Mouse (Mus musculus): Measurements from ENCODE around the gene Cd96. TPM values are rescaled to one million over a fixed set of nuclear protein-coding genes. Genes with fewer than 3 reads are reported as not detected.
"Not testable (repeated sequence)": the region's sequence is repeated elsewhere in the genome, so short reads cannot be mapped to it uniquely, and the experiment has no call there.

Gene Cd96
- not detected in 2 replicates for polyA plus RNA-seq (2015; fragmentation: Nextera tagmentation; extraction: Ambion mirVana)

DNA sequence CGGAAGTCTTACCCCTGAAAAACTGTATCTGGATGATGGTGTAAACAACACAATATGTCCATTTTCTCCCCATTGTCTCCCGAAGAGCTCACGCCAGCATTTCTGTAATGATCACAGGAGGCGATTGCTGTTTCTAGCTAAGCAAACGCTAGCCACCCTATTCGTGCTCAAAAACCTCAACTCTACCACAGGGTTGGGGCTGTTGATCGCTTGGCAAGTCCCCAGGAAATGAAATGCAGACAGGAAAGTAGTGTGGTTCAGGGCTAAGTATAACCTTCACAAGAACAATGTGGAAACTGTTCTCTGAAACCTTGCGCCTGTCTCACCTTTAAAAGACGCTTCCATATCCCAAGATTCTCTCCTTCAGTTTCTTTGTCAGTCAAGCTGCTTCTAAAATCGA lies at the start of gene Cd96:
Gene Cd96, minus strand, starts transcription at position 232 of the 400 bp plus-strand sequence.
- Histone ChIP-seq H3K9me3 (replicated peaks) (no peaks in the 10 kb centered on the region), H3K4me3 (no peak within 1 kb of the TSS), H3K4me1 (peaks cover 3% of the 10 kb centered on the region; the same call in 1 of the 2 replicates), H3K36me3 (ENCODE audit: poor library complexity, severe bottlenecking) (no peaks in the 10 kb centered on the region), H3K9ac (no peak within 1 kb of the TSS), H3K27me3 (no peaks in the 10 kb centered on the region), H3K4me2 (no peak within 1 kb of the TSS), H3K27ac (no peak within 1 kb of the TSS)
- WGBS, result 64% methylated on average over 10 of the region's 10 CpGs
- no peak for ATAC-seq

GRCm38 (mm10) chr16:46166971-46167370 lies 46.9 kb upstream of the Cd96 start:
- no peaks in the 10 kb centered on the region for H3K27me3 ChIP-seq
- ATAC-seq, result no peak
- no peak overlapping the region for H3K4me3 ChIP-seq
- no peaks in the 10 kb centered on the region for H3K4me1 ChIP-seq
- H3K36me3 ChIP-seq (ENCODE audit: poor library complexity, severe bottlenecking), result no peaks in the 10 kb centered on the region
- H3K9me3 ChIP-seq (replicated peaks), result 0 out of 2 replicates have a peak, but pooled peaks cover 4% of the 10 kb centered on the region
- H3K9ac ChIP-seq, result no peak overlapping the region
- 83% methylated on average over 3 of the region's 3 CpGs for WGBS
- no peak overlapping the region for H3K4me2 ChIP-seq
- no peak overlapping the region for H3K27ac ChIP-seq

- H3K9me3 ChIP-seq (replicated peaks), result no peaks in the 10 kb centered on the region
- H3K9ac ChIP-seq, result no peak overlapping the region
- no peak overlapping the region for H3K4me3 ChIP-seq
- no peak overlapping the region for H3K27ac ChIP-seq
- 82% methylated on average over 4 of the region's 4 CpGs for WGBS
- no peak for ATAC-seq
- H3K4me2 ChIP-seq, result no peak overlapping the region
- H3K36me3 ChIP-seq (ENCODE audit: poor library complexity, severe bottlenecking), result no peaks in the 10 kb centered on the region
- H3K27me3 ChIP-seq, result no peaks in the 10 kb centered on the region
- H3K4me1 ChIP-seq, result no peaks in the 10 kb centered on the region
These were observed 45.3 kb upstream of the Cd96 start for GRCm38 (mm10) chr16:46165305-46165704.

- not testable (repeated sequence) for H3K4me3 ChIP-seq; H3K36me3 ChIP-seq (ENCODE audit: poor library complexity, severe bottlenecking); H3K27me3 ChIP-seq; H3K4me2 ChIP-seq; H3K9ac ChIP-seq; H3K4me1 ChIP-seq; H3K27ac ChIP-seq; H3K9me3 ChIP-seq (replicated peaks); ATAC-seq
- over 99% methylated on average over 12 of the region's 16 CpGs for WGBS
These were observed 34.8 kb upstream of the Cd96 start, which contains the start of gene Gm4737 for GRCm38 (mm10) chr16:46154832-46155231. Gene Gm4737 (minus strand): TSS chr16:46155077.

DNA sequence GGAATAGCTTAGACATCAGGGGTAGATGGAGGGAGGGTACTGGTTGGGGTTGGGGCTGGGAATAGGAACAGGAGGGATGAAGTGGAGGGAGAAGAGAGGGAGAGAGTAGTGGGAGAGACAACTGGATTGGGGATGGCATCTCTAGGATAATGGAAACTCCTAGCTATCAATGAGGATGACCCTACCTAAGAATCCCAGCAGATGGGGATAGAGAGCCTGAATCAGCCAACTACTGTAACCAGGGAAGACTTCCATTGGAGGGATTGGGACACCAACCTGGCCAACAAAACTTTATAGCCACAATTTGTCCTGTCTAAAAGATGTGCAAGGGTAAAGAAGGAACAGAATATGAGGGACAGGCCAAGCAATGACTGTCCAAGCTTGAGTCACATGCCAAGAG lies 31.1 kb upstream of the Cd96 start:
- Histone ChIP-seq H3K36me3 (ENCODE audit: poor library complexity, severe bottlenecking) (no peaks in the 10 kb centered on the region), H3K9me3 (replicated peaks) (no peaks in the 10 kb centered on the region), H3K9ac (no peak overlapping the region), H3K4me2 (no peak overlapping the region), H3K27ac (no peak overlapping the region), H3K4me3 (no peak overlapping the region), H3K27me3 (no peaks in the 10 kb centered on the region), H3K4me1 (no peaks in the 10 kb centered on the region)
- no peak for ATAC-seq

DNA sequence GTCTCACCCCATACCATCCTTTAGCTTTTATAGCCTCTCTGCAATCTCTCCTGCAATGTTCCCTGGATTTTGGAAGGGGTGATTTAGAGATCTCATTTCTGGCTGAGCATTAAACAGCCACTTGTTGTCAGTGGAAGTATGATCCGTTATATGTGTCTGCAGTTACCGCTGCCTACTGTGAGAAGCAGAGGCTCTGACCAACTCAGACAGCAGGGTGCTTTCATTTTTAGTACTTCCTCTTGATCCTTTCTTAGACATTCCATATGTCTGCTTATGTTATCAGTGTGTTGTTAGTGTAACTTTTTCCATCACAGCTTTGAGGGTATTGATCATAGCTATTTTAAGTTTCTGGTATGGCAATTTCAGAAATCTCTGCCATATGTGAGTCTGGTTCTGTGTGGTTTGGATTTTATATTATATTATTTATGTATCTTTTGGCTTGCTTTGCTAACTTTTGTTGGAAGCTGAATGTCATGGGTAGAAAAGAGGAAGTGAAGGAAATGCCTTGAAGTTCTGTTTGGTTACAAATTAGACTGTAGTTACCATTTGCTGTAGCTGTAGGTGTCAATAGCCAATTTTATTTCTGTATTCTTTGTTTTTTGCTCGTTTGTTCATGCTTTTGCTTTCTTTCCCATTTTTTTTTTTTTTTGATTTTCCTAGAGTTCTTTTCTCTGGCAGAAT lies 28.8 kb upstream of the Cd96 start:
- Histone ChIP-seq H3K4me1 (no peaks in the 10 kb centered on the region), H3K4me3 (no peak overlapping the region), H3K4me2 (no peak overlapping the region), H3K9me3 (replicated peaks) (no peaks in the 10 kb centered on the region), H3K9ac (no peak overlapping the region), H3K27ac (no peak overlapping the region), H3K27me3 (no peaks in the 10 kb centered on the region), H3K36me3 (ENCODE audit: poor library complexity, severe bottlenecking) (no peaks in the 10 kb centered on the region)
- ATAC-seq, result no peak
- 73% methylated on average over 3 of the region's 3 CpGs for WGBS

GRCm38 (mm10) chr16:46146962-46147361 lies 26.9 kb upstream of the Cd96 start:
- no peak overlapping the region for H3K27ac ChIP-seq
- ATAC-seq, result no peak
- H3K4me1 ChIP-seq, result no peaks in the 10 kb centered on the region
- H3K4me3 ChIP-seq, result no peak overlapping the region
- no peaks in the 10 kb centered on the region for H3K27me3 ChIP-seq
- WGBS, result 81% methylated on average over 3 of the region's 3 CpGs
- H3K9me3 ChIP-seq (replicated peaks), result no peaks in the 10 kb centered on the region
- no peak overlapping the region for H3K4me2 ChIP-seq
- no peak overlapping the region for H3K9ac ChIP-seq
- no peaks in the 10 kb centered on the region for H3K36me3 ChIP-seq (ENCODE audit: poor library complexity, severe bottlenecking)

DNA sequence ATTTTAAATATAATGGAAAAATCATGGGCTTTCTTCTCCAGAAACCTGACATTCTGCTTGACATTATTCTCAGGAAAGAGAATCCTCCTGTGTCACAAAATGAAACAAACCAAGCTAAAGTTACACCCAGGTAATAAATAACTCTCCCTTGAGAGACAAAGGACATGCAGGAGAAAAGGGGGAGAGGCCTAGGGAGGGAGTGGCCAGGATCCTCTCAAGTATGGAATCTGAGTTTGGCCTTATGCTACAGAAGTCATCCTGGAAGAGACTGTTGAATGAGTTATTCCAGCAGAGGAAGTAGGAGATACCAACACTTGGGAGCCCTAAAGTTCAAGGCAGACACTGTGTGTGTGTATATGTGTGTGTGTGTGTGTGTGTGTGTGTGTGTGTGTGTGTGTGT lies 2.2 kb upstream of the Cd96 start:
- Histone ChIP-seq H3K9me3 (replicated peaks) (no peaks in the 10 kb centered on the region), H3K27me3 (no peaks in the 10 kb centered on the region), H3K36me3 (ENCODE audit: poor library complexity, severe bottlenecking) (no peaks in the 10 kb centered on the region), H3K4me2 (no peak overlapping the region), H3K4me1 (peaks cover 3% of the 10 kb centered on the region; the same call in 1 of the 2 replicates), H3K27ac (no peak overlapping the region), H3K4me3 (no peak overlapping the region), H3K9ac (no peak overlapping the region)
- no peak for ATAC-seq

DNA sequence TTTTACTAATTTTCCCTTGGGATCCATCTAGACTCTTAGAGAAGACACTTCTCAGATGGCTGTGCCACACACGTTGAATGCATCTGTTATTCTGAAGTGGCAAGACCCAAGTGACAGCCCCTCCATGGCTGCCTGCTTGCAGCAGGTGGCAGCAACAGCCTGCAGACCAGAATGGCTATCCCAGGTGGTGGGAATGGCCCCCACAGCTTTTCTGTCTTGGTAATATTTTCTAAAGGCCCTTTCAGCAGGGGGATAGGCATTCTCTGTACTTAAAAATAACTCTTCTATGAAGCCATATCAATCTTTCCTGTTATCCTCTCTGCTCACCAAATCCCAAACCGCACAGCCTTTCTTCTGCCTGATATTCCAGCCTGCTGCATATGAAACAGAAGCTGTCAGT lies 1.4 kb upstream of the Cd96 start:
- Histone ChIP-seq H3K36me3 (ENCODE audit: poor library complexity, severe bottlenecking) (no peaks in the 10 kb centered on the region), H3K4me1 (peaks cover 3% of the 10 kb centered on the region; the same call in 1 of the 2 replicates), H3K9me3 (replicated peaks) (no peaks in the 10 kb centered on the region), H3K27ac (no peak overlapping the region), H3K27me3 (no peaks in the 10 kb centered on the region), H3K4me2 (no peak overlapping the region), H3K4me3 (no peak overlapping the region), H3K9ac (no peak overlapping the region)
- WGBS, result 42% methylated on average over 2 of the region's 2 CpGs
- peak; percentile 80 for ATAC-seq

DNA sequence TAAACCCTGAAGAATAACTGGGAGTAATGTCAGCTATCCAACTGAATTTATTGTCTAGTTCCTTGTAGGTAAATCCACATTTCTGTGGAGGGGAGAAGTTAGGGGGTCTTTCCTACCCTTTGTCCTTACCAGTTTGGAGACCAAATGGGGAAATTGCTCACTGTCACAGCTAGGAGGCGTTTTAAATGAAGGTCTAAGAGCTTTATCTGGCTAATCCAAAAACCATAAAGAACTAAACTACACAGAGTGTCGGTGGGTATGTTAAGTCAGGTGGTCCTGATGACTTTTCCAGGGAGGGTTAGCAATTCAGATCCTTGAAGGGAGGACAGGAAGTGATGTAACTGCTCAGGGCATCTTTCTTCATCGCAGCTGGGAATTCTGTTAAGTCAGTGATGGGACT lies 556 bp upstream of the Cd96 start:
- no peak for ATAC-seq
- WGBS, result 69% methylated on average over 3 of the region's 3 CpGs
- Histone ChIP-seq H3K9me3 (replicated peaks) (no peaks in the 10 kb centered on the region), H3K27me3 (no peaks in the 10 kb centered on the region), H3K9ac (no peak overlapping the region), H3K4me2 (no peak overlapping the region), H3K27ac (no peak overlapping the region), H3K4me1 (peaks cover 3% of the 10 kb centered on the region; the same call in 1 of the 2 replicates), H3K4me3 (no peak overlapping the region), H3K36me3 (ENCODE audit: poor library complexity, severe bottlenecking) (no peaks in the 10 kb centered on the region)

GRCm38 (mm10) chr16:46117645-46118044 lies 2.4 kb downstream of the Cd96 start:
- Histone ChIP-seq H3K36me3 (ENCODE audit: poor library complexity, severe bottlenecking) (no peaks in the 10 kb centered on the region), H3K4me3 (no peak overlapping the region), H3K27ac (no peak overlapping the region), H3K9ac (no peak overlapping the region), H3K4me1 (peaks cover 3% of the 10 kb centered on the region; the same call in 1 of the 2 replicates), H3K27me3 (no peaks in the 10 kb centered on the region), H3K9me3 (replicated peaks) (no peaks in the 10 kb centered on the region), H3K4me2 (no peak overlapping the region)
- ATAC-seq, result no peak
- WGBS, result 90% methylated on average over 3 of the region's 3 CpGs

GRCm38 (mm10) chr16:46114727-46115126 lies 5.3 kb downstream of the Cd96 start:
- Histone ChIP-seq H3K4me1 (no peaks in the 10 kb centered on the region), H3K4me3 (no peak overlapping the region), H3K9me3 (replicated peaks) (no peaks in the 10 kb centered on the region), H3K27me3 (no peaks in the 10 kb centered on the region), H3K27ac (no peak overlapping the region), H3K9ac (no peak overlapping the region), H3K36me3 (ENCODE audit: poor library complexity, severe bottlenecking) (no peaks in the 10 kb centered on the region), H3K4me2 (no peak overlapping the region)
- 78% methylated on average over 2 of the region's 2 CpGs for WGBS
- no peak for ATAC-seq

DNA sequence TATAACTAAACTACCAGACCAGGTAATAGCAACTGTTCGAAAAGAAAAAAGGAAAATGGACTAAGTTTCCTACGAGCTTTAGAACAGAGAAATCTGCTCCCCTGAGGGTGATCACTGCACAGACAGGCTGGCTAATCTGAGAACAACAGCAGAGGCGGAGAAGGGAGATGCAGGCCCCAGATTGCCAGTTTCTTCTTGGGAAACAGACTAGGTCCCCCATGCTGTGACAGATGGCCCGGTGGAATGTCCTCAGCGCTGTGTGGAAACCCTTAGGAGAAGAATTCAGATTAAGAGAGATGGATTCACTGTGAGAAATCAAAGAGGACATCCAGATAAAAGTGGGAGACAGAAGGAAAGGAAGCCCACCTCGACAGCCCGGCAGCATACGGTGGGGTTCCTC lies 10.5 kb downstream of the Cd96 start:
- Histone ChIP-seq H3K9me3 (replicated peaks) (no peaks in the 10 kb centered on the region), H3K27me3 (no peaks in the 10 kb centered on the region), H3K27ac (no peak overlapping the region), H3K36me3 (ENCODE audit: poor library complexity, severe bottlenecking) (no peaks in the 10 kb centered on the region), H3K4me1 (no peaks in the 10 kb centered on the region), H3K4me3 (no peak overlapping the region), H3K9ac (no peak overlapping the region), H3K4me2 (no peak overlapping the region)
- no peak for ATAC-seq
- WGBS, result 57% methylated on average over 8 of the region's 8 CpGs
